Mouse (Mus musculus) spleen, adult 12 weeks (tissue): ENCODE measurements around the gene Ell.
A peak's percentile ranks its signal among the peaks of the same experiment; 100 is the strongest.

Experiments
- DNase-seq: peaks from one replicate; pipeline ENCODE4 v3.0.0; 2022; ENCODE audit warnings: low spot score

Ell gene

DNA sequence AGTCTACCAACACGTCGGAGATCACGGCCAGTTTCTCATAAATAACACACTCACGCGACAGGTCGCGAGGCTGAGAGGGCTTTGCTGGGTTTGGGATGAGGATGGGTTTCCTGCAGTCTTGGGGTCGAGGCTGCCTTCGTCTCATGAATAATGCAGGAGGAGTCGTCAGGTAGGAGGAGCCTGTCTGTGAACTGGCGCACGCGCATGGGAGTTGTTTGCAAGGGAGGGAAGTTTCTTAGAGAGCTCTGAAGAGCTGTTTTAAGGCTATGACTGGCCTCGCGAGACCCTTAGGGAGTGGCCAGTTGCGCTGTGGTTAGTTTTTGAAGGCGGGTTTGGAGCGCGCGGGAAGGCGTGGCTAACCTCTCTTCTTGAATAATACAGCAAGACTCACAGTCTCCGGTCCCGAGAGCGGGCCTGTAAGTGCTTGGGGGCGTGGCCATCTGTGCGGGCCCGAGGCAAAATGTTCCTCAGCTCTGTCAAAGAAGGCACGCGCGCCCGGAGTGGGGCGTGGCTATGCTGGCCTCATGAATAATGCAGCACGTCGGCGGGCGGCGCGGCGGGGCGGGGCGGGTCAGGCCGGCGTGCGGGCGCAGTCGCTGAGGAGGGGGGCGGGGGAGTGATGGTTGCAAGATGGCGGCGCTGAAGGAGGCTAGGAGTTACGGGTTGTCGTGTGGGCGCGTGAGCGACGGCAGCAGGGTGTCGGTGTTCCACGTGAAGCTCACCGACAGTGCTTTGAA lies at the start of gene Ell:
Gene Ell (plus strand): TSS at position 381 of the 737 bp plus-strand sequence.
- peak; percentile 99 for DNase-seq

- no peak for DNase-seq
Observed at GRCm38 (mm10) chr8:70489576-70489975, 49.7 kb upstream of the Ell start.

DNA sequence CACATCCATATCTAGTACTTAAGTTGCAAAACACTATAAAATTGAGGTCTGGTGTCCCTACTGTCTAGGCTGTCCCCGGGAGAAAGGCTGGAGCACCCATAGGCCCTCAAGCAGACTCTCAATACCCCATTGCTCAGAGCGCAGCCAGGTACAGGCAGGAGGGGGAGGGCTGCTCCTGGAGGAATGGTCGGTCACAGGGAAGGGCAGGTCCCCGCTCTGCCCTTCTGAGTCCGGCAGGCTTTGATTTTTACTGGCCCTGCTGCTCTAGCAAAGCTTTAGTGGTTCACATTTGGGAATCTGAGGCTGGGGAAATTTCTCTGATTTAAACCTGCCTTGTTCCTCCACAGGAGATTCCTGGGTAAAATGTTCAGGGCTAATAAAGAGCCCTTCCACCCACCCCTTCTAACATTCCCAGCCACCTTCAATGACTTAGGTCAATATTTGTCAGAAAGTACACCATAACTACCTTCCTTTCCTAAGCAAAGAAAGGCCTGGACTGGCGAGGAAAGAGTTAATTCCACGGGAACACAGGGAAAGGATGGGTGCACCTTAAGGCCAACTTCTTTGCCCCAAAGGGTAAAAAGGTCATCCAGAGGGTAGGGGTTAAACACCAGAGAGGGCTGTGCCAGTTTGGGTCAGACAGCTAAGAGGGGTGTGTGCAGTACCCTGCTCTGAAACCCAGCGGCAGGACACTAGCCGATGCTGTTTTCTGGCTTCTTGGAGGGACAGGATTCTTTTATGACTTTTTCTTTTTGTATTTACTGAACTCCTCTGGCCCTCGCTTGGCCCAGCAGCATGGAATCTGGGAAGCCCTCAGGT lies 49.0 kb upstream of the Ell start:
- DNase-seq = no peak

DNA sequence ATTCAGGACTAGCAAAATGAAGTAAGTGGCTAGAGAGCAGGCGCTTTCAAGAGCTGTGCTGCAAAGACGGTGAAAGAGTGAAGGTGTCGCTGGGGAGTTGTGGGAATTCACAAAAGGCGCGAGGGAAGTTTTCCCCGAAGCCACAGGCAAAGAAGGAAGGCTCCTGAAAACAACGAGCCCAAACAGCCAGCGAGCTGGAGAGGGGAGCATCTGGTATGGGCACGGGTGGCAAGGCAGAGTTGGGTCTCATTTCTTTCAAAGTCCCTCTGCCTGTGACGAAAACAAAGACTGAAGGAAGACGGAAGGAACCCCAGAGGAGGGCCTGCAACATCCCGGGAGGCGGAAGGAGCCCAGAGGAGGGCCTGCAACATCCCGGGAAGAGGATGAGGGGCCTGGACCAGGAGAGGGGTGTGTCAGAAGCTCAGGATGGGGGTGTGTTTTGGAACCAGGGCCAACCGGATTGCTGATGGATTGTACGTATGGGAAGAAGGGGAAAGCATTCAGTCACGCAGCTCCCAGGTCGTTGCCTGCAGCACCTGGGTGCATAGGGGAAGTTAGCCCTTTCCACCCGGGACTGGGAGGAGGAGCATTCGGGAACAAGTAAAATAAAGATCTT lies 48.3 kb upstream of the Ell start:
- no peak for DNase-seq

DNA sequence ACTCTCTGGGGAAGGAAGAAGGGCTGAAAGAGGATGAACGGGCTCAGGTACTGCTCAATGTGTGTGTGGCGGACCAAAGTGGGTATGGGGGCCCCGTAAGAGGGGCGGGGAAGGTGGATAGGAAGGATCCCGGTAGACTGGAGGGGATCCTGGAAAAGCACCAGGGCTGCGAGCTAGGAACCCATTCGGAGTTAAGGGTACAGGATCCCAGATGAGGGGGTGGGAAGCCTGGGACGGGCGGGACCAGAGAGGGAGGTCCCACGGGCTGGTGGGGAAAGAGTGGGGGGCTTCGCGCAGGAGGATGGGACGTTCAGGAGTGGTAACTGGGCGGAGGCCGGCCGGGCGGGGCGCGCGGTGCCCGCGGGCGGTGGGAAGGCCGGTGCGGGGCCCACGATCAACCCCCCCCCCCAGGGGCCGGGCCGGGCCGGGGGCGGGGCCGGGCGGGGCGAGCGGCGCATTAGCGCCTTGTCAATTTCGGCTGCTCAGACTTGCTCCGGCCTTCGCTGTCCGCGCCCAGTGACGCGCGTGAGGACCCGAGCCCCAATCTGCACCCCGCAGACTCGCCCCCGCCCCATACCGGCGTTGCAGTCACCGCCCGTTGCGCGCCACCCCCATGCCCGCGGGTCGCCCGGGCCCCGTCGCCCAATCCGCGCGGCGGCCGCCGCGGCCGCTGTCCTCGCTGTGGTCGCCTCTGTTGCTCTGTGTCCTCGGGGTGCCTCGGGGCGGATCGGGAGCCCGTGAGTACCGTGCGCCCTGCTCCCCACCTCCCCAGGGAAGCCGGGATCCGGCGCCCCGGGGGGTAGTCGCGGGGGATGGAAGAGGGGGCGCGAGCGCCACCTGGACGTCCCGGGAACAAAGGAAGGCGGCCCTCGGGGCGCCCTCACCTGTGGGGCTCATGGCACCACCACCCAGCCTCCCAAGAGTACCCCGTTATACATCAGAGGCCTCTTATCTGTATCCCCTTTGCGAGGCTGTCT lies 46.3 kb upstream of the Ell start, which contains the start of gene Crlf1:
Gene Crlf1 (plus strand): TSS at position 495 of the 977 bp plus-strand sequence.
- no peak for DNase-seq

DNA sequence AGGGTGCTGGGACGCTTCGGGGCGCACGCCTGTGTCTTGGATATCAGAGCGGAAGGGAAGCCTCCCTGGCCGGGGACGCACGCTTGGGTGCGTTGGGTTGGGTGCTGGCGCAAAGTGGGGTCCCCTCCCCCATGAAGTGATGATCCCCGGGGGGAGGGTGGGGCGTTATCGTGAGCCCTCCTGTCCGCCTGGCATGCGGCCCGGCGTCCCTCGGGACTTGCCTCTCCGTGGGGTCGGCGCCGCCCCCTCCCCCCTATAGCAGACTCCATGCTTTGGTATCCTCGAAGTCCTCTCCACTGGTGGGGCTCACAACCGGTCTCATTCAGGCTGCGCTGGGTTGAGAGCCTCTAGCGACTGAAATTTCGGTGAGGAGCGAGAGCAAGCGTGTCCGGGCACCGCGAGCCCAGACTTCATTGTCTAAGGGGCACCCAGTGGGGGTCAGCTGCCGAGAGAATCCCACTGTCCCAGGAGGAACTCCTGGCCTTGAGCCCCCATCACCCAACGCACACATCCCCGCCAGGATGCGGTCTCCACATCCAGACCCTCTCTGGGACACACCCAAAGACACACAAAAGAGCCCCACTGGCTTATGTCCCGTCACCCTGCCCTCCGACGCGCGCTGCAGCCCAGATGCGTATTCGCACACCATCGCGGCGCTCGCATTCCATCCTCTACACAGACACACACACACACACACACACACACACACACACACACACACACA lies 45.4 kb upstream of the Ell start:
- DNase-seq = no peak

DNA sequence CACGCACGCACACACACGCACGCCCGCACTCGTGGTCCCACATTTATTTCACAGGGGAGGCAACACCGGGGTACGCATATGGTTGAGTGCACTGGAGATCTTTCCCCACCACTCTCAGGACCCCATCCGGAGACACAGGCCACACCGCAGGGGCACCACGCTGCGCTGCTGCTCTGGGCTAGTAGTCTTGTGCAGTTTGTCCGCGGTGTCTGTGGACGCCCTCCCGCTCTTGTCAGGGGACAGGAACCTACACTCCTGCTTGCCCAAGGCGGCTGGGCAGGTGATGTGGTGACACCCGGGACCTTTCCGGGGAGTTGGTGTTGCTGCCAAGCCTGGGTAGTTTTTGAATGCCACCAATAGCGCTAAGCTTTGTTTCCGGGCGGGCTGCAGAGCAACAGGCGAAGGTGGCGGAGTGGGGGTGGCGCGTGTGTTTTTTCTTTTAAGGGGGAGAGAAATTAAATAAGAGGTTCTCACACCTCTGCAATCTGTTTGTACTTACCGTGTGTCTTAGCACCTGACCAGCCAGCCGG lies 44.8 kb upstream of the Ell start:
- no peak for DNase-seq

DNA sequence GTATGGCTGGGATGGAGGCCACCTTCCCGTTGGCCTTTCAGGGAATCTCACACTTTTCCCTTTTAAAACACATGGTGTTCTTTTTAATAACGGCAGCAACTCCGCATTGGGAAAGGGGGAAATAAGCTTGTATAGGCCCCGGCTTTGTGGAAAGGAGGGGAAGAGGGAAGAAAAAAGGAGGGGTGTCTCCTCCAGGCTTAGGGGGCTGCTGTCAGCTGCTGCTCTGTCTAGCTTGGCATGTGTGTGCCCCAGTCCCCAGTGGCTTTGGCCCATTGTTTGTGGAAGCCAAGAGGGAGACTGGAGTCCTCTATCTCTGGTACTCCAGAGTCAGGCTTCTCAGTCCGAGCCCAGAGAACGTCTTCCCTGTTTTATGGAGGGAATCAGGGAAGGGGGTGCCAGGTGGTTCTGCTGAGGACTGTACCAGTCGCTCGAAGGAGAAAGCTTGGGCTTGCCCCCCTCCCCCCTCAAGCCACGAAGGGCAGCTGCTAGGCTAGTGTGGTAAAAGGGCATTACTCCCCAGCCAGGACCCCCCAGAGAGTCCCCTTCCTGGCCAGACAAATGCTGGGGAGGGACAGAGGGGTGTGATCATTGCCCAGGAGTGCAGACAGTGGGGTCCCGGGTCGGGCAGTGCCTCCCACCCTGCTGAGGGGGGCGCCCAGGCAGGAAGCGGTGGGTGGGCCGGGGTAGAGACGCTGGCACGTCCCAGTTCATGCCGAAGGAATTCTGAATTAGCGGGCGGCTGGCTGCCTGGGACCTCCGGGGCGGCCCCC lies 44.1 kb upstream of the Ell start:
- no peak for DNase-seq

- no peak for DNase-seq
Observed at GRCm38 (mm10) chr8:70495771-70496062, 43.5 kb upstream of the Ell start.

DNA sequence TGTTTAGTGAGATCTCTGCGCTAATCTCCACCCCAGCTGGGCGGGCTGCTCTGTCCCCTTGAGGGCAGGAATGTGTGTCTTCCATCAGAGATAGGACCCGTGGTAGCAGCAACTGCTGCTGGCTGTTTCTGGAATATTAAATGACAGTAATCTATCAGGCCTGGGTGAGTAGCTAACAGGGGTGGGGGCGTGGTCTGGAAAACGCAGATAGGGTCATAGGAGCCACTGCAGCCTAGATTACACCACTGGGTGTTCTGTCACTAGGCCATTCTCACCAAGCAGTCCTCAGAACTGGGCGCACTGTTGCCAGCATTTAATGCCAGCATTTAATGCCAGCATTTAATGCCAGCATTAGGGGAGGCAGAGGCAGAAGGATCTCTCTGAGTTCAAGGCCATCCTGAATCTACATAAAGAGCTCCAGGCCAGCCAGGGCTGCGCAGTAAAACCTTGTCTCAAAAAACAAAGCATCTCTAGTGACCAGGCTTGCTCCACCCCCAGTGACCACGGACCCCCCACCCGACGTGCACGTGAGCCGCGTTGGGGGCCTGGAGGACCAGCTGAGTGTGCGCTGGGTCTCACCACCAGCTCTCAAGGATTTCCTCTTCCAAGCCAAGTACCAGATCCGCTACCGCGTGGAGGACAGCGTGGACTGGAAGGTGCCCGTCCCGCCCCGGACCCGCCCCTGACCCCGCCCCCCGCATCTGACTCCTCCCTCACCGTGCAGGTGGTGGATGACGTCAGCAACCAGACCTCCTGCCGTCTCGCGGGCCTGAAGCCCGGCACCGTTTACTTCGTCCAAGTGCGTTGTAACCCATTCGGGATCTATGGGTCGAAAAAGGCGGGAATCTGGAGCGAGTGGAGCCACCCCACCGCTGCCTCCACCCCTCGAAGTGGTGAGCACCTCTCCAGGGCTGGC lies 38.6 kb upstream of the Ell start:
- DNase-seq = no peak

DNA sequence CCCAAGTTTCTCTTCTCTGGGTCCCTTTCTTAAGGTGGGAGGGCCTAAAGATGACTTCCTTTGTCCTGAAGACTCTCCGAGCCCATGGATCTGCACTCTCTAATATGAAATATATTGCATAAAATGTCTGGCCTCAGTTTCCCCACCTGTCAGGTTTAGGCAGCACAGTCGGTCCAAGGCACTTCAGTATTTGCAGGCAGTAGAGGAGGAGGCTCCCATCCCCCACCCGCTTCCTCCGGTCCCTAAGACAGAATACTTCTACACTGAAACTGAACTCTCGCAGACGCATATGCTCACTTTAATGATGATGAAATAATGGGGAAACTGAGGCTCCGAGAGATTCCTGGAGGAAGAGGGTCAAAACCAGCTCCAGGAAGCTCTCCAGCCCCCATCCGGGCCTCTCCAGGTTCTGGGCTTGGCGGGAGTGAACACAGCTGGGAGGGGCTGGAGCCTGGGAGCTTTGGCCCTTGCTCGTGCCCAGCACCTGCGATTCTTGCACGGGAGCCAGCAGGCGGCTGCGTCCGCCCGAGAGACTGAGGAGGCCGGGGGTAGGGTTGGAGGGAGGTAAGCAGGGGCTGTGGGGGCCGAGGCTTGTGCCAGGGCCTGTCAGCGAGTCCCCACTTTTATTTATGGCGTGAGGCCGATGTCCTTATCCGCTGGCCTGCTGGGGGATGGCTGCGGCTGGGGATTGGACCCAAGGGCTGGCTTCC lies 37.3 kb upstream of the Ell start:
- no peak for DNase-seq

GRCm38 (mm10) chr8:70502540-70502939 lies 36.7 kb upstream of the Ell start:
- DNase-seq = no peak

DNA sequence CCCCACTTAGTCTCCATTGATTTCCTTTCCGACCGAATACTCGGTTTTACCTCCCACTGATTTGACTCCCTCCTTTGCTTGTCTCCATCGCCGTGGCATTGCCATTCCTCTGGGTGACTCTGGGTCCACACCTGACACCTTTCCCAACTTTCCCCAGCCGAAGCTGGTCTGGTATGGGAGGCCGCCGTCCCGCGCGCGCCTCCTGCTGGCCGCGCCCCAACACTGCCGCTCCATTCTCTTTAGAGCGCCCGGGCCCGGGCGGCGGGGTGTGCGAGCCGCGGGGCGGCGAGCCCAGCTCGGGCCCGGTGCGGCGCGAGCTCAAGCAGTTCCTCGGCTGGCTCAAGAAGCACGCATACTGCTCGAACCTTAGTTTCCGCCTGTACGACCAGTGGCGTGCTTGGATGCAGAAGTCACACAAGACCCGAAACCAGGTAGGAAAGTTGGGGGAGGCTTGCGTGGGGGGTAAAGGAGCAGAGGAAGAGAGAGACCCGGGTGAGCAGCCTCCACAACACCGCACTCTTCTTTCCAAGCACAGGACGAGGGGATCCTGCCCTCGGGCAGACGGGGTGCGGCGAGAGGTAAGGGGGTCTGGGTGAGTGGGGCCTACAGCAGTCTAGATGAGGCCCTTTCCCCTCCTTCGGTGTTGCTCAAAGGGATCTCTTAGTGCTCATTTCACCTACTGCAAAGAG lies 36.1 kb upstream of the Ell start:
- peak; percentile 56 for DNase-seq

DNA sequence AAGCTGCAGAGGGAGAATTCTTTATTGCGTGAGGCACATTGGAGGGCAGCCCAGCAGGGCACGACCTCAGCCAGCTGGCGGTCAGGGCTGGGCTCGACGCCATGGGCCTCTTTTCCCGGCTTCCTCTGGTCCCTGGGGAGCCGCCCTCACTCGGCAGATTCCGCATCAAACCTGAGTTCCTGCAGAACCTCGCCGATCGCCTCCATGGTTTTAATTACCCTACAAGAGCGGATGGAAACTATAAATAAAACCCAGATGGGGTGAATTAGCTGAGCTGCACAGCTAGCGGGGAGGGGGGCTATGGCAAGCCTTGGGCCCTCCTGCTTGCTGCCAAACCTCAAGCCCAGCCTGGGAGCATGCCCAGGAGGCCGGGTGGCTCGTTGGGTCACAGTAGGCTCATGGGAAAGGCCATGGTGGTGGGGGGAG lies 35.0 kb upstream of the Ell start:
- no peak for DNase-seq

- peak; percentile 76 for DNase-seq
Observed at GRCm38 (mm10) chr8:70504851-70505250, 34.4 kb upstream of the Ell start.

- no peak for DNase-seq
Observed at GRCm38 (mm10) chr8:70505698-70506327, 33.4 kb upstream of the Ell start.

GRCm38 (mm10) chr8:70506328-70507026 lies 32.8 kb upstream of the Ell start, which contains the start of gene Rex1bd:
TSS of gene Rex1bd (minus strand) at chr8:70506752.
- DNase-seq = peak; percentile 89
